Mouse (Mus musculus): ENCODE measurements around the gene Chst1.

The Chst1 gene

DNA sequence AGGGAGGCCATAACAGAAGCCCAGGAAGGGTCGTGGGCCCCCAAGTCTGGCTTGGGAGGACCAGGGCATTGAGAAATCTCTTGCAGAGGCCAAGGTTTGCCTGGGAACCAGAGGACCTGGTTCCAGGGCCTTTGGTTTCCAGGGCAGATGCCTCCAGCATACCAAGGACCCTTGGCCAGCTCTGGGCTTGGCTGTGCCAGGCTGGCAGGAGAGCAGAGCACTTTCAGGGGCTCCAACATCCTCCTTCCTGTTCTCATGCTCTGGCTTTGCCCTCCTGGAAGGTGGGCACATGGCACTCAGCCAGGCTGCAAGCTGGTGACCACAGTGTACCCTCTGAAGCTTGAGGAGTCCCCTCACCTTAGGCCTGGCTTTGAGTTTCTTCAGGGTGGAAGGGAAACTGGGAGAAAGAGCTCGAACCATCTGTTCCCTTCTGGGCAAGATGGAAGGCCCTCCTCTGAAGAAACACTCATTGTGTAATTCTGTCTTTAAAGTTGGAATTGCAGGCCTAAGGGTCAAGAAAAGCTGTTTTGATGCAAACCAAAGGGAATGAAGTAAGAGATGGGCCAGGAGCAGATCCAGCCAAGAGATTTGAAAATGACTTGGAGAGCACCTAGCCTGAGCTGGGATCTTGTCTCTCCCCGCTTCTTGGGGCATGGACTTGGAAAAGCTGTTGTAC, 10.3 kb downstream of the Chst1 start:
- DNase-seq (ENCODE audit: low spot score in 2 of 2) = no peak

DNA sequence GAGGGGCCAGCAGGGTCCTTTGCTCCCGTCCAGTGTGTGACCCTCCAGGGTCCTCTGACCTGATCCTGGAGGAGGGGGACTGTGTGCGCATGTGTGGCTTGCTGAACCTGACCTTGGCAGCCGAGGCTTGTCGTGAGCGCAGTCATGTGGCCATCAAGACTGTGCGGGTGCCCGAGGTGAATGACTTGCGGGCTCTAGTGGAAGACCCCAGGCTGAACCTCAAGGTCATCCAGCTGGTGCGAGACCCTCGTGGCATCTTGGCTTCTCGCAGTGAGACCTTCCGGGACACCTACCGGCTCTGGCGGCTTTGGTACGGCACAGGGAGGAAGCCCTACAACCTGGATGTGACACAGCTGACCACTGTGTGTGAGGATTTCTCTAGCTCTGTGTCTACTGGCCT, 14.1 kb downstream of the Chst1 start:
- DNase-seq (ENCODE audit: low spot score in 2 of 2) = no peak

DNA sequence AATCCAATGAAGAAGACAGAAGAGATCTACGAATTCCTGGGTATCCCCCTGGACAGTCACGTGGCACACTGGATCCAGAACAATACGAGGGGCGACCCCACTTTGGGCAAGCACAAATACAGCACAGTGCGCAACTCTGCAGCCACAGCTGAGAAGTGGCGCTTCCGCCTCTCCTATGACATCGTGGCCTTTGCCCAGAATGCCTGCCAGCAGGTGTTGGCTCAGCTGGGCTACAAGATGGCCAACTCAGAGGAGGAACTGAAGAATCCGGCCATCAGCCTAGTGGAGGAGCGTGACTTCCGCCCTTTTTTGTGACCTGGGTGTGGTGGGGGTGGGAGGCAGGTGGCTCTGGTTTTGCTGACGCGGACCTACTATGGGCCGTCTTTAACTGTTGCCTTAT, 14.6 kb downstream of the Chst1 start:
- no peak for DNase-seq (ENCODE audit: low spot score in 2 of 2)

DNA sequence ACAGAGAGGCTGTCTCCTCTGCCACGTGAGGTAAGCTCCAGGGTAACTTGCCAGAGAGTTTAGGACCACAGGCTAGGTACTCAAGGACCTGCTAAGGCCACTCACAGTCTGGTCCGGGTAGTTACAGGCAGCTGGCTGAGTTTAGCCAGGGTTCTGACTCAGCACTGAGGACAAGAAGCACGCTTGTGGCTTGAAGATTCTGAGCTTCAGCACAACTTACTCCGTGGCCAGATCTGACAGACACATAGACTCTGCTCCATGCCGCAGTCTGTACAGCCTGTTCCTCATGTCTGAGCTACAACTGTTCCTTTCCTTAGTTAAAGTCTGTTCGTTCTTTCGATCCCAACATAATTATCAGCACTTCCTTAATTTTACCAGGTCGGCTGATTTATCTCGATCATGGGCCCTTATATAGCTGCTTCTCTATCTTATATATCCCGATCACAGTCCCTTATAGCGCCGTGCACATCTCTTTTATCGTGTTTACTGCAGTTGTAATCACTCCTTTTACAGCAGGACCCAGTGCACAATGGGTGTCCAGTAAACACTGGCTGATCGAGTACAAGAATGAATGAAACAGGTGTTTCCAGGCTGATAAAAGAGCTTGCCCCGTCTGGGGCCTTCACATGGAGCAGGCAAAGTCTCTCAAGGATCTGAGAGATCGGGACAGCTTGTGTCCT, 17.7 kb downstream of the Chst1 start:
- no peak for DNase-seq (ENCODE audit: low spot score in 2 of 2)

DNA sequence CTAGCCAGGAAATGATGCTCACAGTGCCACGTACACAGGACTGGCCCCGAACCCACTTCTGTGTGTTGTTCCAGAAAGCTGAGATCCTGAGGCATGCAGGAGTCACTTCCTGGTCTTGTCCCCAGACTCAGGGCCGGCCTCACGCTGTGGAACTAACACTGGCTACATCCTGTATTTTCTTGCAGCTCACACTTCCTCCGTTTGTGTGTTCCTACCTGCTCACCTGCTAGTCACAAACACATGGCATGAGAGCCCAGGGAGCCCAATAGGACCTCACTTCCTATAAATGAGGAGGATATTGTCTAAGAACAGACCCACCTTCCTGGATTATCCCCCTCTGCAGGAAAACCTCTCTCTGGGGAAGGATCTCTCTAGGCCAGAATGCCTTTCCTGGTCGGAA, 18.5 kb downstream of the Chst1 start:
- DNase-seq (ENCODE audit: low spot score in 2 of 2) = no peak

DNA sequence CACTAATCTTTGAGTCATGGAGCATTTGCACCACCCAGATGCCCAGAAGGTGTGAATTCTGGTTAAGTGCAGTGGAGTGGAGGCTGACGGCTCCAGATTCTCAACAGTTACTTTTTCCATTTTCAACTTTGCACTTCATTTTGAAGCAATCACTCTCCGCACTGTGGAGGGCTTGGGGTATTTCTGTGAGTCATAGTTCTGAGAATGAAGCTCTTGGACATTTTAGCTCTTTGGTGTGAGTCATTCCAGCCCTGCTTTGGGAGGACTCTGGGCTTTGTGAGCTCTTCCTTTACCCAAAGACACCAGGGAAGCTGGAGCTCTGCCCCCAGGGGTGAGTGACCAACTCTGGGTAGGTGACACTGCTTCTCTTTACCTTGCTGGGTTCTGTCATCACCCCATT, 28.1 kb downstream of the Chst1 start:
- no peak for DNase-seq (ENCODE audit: low spot score in 2 of 2)

DNA sequence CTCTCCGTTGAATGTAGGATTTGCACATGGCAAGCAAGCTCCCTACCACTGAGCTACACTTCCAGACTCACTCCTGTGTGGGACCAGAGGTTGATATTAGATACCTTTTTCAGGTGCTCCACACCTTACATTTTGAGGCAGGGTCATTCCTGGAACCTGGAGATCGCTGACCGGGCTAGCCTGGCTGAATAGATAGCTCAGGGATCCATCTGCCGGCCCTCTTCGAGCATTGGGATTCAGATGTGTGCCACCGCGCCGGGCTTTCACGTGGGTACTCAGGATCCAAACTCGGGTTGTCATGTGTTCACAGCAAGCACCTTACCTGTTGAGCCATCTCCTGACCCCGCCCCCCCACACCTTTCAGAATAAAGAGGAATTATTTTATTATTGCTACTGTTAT, 31.3 kb downstream of the Chst1 start:
- DNase-seq (ENCODE audit: low spot score in 2 of 2) = no peak

DNA sequence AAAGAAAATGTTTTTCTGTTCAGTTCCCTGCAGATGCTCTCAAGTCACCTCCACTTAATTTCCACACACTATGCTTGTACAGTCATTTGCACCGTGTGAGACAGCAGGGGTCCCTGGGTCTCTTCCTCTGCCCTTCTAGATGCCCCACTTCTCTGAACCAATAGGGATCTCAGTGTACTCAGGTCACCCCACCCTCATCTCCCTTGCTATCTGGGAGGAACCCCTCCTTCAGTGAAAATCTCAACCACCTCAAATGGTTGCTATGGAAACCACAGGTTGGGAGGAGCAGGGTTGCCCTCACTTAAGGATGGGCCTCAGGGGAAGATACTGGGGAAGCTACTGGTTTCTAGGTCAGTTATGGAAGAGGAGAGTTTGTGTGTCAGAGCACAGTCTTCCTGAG, 32.5 kb downstream of the Chst1 start:
- DNase-seq (ENCODE audit: low spot score in 2 of 2) = no peak

DNA sequence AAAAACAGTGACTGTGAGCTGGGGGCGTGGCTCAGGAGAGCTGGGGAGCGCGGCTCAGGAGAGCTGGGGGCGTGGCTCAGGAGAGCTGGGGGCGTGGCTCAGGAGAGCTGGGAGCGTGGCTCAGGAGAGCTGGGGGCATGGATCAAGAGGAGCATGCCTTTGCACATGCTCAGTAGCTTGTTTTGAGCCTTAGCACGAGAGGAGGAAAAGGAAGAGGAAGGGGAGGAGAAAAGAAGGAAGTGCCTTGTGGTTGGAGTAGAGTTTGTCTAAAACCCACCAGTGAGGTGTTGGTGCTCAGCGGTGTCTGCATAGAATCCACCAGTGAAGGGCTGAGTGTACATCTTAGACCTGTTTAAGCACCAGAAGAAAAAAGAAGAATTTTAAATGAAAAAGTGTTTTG, 41.0 kb downstream of the Chst1 start:
- no peak for DNase-seq (ENCODE audit: low spot score in 2 of 2)

DNA sequence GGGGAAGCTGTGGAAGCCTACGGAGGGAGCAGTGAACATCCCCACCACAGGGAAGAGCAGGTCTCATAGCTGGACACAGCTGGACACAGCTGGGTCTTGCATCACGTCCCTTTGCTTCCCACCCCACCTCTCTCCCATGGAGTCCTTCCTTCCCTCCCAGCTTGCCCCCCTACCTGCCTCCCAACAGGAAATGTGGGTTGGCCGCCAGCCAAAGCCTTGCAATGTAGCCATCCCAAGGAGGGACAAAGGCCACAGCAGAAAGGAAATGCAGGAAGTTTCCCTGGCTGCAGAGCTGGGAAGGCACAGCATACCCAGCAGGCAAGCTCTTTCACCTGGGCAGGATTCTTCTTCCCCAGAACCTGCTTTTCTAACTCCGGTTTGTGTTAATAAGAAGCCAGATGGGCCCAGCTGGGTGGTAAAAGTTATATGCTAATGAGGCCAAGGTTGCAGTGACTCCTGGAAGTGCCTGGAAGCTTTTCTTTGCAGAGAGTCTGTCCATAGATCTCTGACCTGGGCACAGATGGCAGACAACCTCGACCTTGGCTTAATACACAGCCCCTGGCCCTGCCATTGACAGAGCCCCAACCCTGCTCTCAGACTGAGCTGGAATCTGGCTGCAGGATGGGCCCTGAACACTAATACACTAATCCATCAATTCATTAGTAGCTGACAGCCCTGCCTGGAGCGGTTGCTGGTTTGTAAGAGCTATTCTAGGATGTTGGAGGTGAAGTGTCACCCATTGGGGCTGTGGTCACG, 46.0 kb downstream of the Chst1 start:
- peak; percentile 62 to 76 for DNase-seq (ENCODE audit: low spot score in 2 of 2)

DNA sequence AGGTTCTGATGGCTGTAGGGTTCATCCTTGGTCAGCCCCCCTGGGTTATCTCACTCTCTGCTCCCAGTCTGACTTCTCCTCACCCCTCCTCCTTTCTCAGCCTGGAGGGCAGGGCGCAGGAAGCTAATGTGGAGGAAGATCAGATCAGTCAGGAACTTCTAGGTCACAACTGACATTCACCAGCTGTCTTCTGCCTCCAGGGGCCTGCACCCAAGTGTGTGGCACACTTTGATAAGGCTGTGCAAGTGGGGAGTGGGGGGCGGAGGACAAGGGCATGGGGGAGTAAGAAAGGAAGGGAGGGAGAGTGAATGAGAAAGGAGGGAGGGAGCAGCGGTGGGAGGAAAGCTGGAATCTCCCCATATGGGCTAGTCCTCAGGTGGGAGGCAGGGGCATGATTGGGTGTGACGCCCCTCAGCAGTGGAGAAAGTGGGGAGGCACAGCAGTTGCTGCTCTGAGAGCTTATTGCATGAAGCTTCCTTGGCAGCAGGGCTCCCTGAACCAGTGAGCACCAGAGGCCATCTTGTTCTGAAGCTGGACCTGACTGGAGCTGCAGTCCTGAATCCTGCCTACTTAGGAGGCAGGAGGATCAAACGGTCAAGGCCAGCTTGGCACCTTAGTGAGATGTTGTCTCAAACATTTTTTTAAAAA, 49.8 kb downstream of the Chst1 start:
- DNase-seq (ENCODE audit: low spot score in 2 of 2) = no peak

DNA sequence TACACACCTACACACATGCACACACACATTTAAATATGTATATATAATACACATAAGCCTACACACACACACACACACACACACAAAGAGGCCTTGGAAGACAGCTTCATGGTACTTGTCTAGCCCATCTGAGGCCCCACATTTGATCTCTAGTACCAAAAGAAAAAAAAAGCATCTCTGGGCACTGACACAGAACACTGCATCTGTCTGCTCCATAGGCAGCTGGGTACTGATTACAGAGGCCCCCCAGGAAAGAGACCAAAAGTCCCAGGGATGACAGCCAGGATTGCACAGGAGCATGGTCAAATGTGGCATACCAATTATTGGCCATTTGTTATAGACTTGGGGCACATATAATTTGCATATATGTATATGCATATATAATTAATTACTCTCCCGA, 50.9 kb downstream of the Chst1 start:
- no peak for DNase-seq (ENCODE audit: low spot score in 2 of 2)

DNA sequence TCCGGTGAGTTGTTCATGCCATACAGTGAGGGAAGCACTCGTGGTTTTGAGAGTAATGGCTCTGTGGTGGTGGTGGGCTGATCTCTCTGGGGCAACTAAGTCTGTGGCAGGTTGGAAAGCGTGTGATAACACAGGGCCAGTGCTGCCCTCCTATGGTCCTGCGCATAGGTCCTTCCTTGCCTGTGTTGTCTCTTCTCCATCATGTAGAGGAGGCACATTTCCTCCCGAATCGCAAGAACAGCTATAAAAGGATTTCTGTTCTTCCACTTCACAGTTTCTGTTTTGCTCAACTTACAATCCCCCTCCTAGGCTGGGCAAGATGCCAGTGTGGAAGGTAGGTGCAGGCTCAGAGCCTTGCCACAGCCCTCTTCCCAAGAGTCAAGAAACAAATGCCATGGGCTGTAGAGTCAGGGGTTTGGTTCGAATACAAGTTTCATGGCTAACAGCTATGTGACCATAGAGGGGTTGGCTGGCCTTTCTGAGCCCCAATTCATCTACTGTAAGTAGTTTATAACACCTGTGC, 51.8 kb downstream of the Chst1 start:
- DNase-seq (ENCODE audit: low spot score in 2 of 2) = no peak

DNA sequence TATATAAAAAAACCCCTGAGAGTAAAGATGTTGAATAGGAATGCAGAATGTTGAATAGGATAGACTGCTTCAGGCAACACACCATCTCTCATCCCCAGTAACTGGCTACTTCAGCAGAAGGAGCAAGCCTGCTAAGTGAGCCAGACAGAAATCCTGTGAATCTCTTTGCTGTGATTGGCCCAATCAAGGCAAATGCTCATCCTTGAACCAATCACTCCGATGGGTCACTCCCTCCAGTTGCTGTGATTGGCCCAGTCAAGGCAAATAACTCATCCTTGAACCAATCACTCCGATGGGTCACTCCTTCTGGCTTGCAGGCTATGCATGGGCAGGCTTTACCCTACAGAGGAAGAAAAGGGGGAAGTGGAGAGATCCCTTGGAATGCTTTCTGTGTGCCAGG, 57.7 kb downstream of the Chst1 start:
- no peak for DNase-seq (ENCODE audit: low spot score in 2 of 2)

DNA sequence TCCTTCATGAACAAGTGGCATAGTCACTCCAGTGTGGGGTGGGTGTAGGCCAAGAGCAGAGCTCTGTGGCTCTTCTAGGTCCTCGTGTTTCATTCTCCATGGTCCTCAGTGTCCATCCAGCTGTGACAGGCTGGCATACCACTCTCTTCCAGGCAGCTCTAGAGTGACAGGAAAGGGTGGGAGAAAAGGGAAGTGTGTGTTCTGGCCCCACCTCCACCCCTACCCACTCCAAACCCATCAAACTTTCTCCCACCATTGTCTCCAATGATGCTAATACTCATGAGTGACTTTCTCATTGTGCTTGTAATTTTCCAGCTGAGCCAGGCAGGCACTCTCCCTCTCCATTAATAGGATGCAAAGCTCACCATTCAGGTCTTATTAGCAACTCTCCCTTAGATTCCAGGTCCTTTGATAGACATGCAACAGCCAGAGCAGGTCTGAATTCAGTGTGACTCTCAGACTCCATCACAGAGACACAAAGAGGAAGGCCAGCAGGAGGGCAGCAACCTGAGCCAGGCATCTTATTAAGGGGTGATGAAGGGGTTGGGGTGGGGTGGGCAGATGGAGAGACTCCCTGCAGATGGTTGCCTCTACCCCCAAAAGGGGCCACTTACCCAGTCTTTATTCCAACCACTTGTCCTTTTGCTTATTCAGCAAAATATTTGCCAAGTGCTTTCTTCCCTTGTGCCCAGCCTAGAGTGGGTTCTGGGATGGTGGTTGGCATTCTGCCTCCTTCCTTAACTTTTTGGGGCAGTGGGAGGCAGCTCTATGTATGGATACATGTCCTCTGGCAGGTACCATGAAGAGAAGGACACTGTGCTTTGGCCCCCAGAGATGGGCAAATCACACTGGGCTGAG, 59.0 kb downstream of the Chst1 start:
- no peak for DNase-seq (ENCODE audit: low spot score in 2 of 2)

DNA sequence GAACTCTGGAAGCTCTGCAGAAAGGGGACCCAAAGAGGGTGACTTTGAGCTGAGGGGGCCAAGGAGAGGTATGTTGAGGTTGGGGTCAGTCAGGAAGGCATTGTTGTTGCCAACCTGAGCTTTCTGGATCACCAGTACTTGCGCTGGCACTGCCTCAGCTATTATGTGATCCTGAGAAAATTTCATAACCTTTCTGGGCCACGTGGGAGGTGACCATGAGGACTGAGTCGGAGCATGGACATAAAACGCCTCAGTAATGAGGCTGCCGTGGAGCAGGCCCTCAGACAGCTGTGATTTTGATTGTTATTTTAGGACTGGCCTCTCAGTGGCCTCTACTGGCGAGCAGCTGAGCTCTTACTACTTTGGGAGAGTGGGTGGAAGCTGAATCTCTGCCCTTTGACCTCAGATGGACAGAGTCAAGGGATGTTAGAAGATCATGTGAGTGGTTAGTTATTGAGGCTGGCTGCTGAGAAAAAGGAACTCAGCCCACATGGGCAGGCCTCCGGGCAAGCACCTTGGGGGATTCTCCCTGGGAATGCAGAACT, 60.1 kb downstream of the Chst1 start:
- peak; percentile 69 to 72 for DNase-seq (ENCODE audit: low spot score in 2 of 2)

DNA sequence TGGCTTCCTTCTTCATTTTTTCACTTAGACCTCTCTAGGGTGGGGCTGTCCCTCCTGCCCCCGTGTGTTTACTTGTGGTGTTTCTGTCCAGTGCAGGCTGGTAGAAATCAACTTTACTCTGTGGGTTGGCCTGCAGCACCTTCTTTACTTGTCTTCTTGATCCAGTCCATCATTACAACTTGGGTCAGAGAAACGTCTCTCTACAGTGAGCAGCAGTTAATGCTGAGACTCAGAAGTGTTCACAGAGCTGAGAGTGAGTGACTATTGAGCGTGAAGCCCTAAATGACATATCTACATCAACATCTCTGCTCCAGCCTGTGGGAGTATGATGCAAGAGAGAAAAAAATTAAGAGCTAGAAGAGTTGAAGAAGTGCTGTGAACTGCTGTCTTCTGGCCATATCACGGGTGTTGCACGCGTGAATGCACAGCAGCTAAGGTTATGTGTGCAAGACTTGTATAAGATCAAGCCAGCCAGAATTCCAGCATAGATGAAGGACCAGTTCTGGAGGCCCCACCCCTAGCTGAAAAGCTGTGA, 63.1 kb downstream of the Chst1 start:
- no peak for DNase-seq (ENCODE audit: low spot score in 2 of 2)
